Mouse (Mus musculus) effector memory CD4-positive, alpha-beta T cell, adult 5 months (primary cell): ENCODE measurements around the gene Rps6ka1. TPM values are rescaled to one million over a fixed set of nuclear protein-coding genes. Genes with fewer than 3 reads are reported as not detected.

Source experiments
- polyA plus RNA-seq: library from polyadenylated mRNA; unstranded; fragments of 100-300 nt; shearing (Covaris generic); gene quantifications from one replicate; pipeline ENCODE4 v1.2.1, GENCODE M21; 2017

Rps6ka1 gene
- polyA plus RNA-seq: 83.7 TPM

DNA sequence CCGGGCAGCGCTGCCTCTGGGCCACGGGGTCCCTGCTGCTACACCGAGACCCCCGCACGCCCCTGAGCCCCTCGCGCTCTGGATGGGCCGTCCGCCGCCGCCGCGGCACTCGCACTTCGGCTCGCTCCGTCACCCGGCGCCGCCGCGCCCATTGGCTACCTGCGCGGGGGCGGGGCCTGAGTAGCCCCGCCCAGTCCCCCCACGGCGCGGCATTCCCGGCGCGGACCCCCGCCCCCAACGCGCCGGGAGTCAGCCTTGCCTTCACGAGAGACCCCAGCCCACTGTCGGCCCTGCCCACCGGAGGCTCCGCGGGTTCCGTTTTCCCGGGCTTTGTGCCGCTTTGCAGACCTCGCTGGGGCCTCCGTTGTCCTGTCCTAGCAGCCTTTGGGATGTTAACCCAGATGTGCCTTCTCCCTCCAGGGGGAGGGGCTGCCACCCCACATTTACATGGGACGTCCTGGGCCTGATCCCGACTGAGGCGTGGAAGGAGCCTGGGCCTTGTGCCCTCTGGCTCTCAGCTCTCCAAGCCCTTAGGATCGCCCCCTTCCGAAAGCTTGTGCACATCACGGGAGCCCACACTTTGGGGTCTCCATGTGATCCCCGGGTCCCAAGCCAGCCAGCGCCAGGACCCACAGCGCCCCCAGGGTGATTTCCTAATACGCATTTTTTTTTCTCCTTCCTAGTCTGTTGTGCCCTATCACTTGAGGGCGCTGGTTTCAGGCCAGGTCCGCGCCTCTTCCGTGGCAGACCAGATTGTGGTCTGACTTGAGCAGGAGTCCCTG, at the start of gene Rps6ka1:
Gene Rps6ka1 (minus strand): TSS at position 126 of the 782 bp plus-strand sequence.

Other genes starting within 250 kb of the Rps6ka1 start
- gene Zdhhc18, start 237.6 kb downstream of the Rps6ka1 start, polyA plus RNA-seq: 277 TPM
- gene Pigv, start 215.2 kb downstream of the Rps6ka1 start, polyA plus RNA-seq: 15.3 TPM
- 40.6 TPM for gene Arid1a, start 131.0 kb downstream of the Rps6ka1 start, polyA plus RNA-seq
- gene Hmgn2, start 80.9 kb upstream of the Rps6ka1 start, polyA plus RNA-seq: 247 TPM
- 21.5 TPM for gene Dhdds, start 113.1 kb upstream of the Rps6ka1 start, polyA plus RNA-seq
- gene Lin28a, start 131.0 kb upstream of the Rps6ka1 start, polyA plus RNA-seq: not detected
- gene Zfp683, start 166.0 kb upstream of the Rps6ka1 start, polyA plus RNA-seq: 3.8 TPM
- gene Crybg2, start 173.0 kb upstream of the Rps6ka1 start, polyA plus RNA-seq: 15.6 TPM
- gene Cd52, start 207.3 kb upstream of the Rps6ka1 start, polyA plus RNA-seq: 1,965 TPM
- 34.5 TPM for gene Ubxn11, start 214.8 kb upstream of the Rps6ka1 start, polyA plus RNA-seq
- gene Sh3bgrl3, start 241.0 kb upstream of the Rps6ka1 start, polyA plus RNA-seq: 934 TPM